Mouse (Mus musculus) spleen, postnatal 4 days (tissue): ENCODE data around the gene Tgds.
"Not testable (repeated sequence)": the region's sequence is repeated elsewhere in the genome, so short reads cannot be mapped to it uniquely, and the experiment has no call there.

Source experiments
- DNase-seq, 2 experiments: peaks; one replicate each; pipeline ENCODE4 v3.0.0; 2022; ENCODE audit warnings: low spot score in 2 of 2

Tgds gene

DNA sequence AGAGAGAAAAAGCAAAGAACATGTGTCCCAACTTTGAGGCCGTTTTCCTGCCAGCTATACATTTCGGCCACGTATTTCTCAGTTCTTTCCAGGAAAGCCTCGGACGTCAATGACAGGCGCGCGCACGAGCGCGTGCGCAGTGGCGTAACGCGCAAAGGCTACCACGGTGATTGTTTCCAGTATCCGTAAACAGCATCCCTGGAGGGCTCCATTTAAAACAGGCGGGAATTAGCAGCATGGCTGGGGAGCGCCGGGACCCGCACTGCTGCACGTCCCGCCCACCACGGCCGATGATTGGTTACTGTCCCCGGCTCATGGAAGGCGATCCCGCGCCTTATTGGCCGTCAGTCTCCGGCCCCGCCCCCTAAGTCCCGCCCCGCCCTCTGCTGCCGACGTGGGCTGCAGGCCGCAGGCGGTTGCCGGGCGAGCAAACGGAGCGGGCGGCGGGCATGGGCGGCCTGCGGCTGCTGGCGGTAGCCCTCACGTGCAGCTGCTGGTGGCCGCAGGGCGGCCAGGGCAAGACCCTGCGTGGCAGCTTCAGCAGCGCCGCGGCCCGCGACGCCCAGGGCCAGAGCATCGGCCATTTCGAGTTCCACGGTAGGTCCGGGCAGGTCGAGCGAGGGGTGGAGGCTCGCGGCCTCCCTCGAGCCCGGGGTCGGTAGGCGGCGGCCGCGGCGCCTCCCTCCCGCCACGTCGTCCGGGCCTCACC, 4.3 kb upstream of the Tgds start, which contains the start of gene Gpr180:
Gpr180 (plus strand) TSS at position 415 of the 709 bp plus-strand sequence.
- DNase-seq: peak; percentile 94 to 97

DNA sequence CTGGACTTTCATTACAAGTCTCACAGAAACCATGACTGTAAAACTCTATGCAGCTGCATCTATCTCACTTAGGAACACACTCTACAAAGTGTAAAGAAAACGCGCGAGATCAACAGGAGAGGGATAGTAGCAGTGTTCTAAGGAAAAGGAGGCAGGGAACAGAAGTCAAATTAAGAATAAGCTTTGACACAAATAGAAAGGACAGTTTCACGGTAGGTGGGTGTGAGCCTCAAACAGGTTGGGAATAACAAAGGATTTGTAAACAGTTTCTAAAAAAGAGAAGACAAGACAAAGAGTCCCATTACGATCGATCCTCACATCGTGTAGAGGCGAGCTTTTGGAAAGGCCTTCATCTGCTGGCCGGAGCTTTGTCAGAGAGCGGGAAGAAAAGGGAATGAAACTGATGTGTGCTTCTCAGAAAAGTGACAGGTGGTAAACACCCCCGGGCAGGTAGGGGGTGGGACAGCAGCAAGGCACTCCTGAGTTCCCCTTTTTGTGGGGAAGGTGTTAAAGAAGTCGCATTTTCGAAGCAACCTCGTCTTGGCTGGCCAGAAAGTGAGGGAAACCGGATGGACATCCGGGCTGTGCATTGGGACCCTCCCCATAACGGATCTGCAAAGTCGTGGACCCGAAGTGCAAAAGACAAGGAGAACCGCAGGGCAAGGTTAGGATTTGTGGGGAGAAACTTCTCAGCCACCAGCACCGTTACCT, 469 bp downstream of the Tgds start:
- DNase-seq: no peak

DNA sequence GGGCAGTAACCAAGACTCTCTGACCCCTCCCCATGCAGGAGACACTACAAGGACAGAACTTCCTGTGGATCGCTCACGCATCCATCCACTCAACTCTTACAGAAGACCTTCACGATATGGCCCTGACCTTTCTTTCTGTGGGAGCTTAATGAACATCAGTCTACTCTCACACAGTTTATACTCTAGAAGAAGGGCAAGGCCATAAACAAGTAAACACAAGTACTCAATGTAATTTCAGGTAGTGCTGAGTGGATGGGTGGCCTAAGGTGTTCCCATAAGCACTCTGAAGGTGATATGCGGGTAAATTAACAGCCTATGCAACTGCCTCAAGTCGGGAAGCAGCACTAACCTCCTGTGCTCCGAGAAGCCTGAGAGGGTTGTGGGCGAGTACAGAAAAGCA, 1.1 kb downstream of the Tgds start:
- no peak for DNase-seq

DNA sequence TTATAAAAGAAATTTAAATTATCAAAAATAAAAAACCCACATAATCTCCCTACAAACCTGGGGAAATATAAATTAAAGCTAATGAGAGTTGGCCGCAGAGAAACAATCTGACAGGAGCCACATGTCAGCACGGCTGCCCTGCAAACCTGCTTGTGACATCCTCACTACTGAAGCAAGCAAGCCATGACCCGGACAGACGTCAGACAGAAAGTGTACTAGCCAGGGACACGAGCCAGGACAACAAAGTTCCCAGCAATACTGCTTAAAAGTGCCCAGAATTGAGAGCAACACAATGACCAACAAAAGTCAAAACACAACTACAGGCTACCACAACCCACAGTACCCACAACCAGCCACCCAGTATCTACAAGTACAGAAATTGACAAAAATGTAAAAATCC, 6.3 kb downstream of the Tgds start:
- no peak for DNase-seq

DNA sequence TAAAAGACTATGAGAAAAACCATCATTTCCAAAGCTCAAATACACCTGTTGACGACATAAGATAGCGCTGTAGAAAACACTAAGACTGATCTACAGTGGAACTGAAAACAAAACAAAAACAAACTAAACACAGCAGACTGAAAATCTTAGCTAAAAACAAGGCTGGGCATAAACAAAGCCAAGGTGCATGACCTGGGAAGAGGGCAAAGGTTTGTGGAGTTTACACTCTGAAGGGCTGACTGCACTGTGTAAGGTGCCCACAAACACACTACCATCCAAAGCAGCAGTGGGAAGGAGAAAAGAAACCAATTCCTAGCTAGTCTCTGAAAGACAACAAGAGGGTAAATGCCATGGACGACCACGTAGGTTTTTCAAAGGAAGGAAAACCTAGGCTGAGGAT, 7.8 kb downstream of the Tgds start:
- DNase-seq: no peak

DNA sequence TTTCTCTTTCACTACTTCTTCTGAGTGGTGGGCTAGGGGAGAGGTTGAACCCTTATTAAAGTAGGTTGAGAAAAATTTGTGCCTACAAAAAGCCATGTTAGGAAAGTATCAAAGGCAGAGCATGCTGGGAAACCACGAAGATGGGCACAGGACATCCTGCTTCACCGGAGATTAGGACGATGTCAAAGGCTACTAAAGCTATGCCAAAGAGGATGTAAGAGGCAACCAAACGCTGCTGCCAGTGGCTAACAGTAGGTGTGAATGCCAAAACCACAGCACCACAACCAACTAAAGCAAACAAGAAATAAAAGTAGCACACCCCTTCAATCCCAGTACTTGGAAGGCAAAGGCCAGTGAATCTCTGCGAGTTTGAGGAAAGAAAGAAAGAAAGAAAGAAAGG, 8.4 kb downstream of the Tgds start:
- DNase-seq: no peak

DNA sequence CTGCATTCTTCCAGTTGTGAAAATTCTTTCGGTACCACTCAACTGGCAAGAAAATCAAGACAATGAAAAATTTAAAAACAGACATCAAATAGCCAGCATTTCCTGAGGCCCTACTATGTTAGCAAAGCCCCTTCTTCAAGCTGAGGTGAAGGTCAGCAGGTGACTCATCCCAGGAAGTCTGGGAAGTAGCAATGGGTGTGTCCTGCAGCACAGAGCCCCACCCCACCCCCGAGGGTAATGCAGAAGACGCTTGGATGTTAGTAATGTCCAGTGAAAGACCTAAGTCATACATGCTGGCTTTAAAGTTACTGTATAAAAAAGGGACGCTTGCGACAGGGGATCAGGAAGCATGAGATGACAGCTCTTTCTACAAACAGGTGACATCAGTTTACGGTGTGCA, 19.4 kb downstream of the Tgds start:
- no peak for DNase-seq

DNA sequence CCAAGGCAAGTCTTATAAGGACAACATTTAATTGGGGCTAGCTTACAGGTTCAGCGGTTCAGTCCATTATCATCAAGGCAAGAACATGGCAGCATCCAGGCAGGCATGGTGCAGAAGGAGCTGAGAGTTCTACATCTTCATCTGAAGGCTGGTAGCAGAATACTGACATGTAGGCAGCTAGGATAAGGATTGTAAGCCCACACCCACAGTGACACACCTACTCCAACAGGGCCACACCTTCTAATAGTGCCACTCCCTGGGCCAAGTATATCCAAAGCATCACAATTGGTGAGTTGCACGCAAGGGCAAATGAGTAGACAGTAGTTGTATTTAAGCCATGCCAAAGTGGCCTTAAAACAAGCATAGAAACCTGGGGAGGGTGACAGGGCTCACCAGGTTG, 25.1 kb downstream of the Tgds start:
- not testable (repeated sequence) for DNase-seq

DNA sequence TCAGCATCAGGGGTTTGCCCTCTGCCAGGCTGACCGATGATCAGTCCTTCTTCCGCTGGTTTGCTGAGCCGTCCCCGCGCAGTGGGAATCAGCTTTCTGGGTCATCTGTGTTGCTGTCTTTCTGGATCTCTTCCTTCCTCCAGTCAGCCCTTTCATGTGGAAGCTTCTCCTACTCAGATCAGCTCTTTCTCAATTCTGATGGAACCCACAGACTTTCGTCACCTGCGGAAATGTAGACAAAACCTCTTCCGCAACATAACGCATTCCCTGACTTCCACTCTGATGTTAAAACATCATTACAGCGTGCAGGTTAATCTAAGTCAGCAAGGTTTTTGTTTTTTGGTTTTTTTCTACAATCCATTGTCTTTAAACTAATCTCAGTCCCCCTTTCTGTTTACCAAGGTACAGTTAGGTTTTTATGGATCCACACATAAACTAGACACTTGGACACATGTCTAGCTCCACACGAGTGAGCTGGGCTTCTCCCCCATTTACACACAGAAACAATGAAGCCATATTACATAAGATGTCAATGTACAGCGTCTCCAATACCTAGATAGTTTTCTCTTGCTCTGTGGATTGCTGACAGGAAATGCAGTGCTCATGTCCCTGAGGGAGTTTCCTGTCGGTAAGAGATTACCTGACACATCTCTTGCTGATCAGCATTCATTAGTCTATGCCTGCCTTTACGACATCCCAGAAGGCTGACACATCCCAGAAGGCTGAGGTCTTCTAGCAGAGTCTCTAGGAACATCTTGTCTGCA, 31.1 kb downstream of the Tgds start:
- no peak for DNase-seq

DNA sequence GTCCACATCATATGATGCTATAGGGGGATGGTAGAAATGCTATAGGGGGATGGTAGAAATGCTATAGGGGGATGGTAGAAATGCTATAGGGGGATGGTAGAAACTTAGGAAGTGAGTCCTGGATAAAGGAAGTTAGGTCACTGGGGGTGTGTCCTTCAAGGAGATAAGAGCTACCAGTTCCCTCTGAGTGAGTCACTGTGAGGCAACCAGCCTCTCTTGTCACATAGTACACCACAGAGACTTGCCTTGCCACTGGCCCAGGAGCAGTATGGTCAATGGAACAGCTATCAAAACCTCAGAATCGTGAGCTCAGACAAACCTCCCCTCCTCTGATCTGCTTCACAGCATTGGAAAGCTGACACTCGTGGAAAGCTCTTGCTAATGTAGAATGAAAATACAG, 34.3 kb downstream of the Tgds start:
- DNase-seq: no peak

DNA sequence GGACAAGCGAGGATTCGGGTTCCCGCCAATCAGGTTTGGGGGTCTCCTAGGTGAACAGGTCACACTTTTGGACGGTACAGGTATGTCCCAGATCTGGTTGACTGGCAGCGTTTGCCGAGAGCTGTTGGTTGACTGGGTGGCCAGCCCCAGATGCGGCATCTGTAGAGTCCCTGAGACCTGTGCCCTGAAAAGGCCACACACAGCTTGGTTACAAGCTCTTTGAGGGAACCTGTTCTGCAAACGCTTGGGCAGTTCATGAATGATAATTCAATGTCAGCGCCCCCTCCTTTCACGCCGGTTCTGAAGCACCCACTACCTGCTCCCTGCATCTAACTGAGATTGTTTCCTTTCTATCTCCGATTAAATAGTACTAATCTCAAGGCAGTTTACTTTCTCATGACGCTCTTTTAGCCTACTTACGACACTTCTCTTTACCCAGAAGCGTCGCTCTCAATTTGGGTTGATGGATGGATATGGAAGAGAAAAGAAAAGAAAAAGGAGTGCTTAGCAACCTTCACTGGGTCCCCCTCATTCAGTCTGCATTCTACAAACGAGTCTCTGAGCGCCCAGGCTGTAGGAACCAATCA, 42.7 kb downstream of the Tgds start:
- no peak for DNase-seq

DNA sequence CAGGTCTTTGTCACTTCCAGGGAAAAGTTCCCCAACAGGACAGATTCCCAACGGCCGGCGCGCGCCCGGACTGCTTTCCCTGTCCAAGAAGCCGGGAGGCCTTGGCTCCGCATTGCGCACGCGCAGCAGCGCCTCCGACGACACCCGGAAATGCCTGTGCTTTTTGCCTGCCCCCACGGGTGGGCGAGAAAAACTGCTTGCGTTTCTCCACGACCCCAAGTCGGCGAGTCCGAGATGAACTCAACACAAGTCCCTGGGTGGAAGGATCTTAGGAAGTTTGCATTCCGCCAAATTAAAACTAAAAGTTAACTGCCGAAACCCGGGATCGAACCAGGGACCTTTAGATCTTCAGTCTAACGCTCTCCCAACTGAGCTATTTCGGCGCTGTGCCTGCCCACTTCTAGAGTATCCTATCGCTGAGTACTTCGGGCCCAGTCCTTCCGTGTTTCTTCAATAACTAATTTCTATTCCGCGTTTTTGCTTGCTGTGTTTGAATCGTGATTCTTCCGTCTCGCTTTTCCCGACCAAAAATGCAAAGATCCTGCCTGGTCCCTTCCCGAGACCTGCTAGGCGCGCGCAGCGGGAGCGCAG, 43.2 kb downstream of the Tgds start:
- DNase-seq: peak; percentile 85 to 94

DNA sequence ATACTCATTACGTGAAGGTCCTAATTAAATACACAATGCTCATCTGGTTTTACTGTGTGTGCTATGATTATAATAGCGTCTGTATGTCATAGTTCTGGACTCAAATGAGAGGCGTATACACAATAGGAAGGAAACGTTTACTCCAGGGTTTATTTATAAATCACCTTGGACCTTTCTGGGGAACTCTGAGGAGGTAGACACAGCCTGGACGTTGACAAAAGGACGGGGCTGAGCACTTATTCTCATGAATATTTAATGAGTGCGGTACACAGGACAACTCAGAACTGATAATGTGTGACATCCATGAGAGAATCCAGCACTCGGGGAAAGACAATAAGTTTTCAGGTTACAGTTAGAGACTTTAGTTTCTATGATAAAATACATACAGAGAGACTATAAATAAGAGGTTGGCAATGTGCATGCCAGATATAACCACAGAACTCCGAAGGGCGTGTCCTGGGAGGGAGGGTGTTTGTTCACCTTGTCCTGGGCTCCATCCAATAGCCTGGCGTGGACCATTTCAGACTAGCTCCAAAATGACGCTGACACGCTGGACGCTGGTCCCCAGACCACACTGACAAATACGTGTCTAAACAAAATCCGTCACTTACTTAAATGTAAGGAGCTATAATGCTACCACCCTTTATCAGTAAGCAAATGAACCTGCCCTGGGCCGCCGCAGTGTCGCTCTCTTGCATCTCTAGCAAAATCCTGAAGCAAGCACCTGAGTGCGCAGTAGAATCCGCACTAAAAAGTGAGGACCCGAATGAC, 43.9 kb downstream of the Tgds start:
- peak in 1 of 2 experiments; percentile 28 for DNase-seq

DNA sequence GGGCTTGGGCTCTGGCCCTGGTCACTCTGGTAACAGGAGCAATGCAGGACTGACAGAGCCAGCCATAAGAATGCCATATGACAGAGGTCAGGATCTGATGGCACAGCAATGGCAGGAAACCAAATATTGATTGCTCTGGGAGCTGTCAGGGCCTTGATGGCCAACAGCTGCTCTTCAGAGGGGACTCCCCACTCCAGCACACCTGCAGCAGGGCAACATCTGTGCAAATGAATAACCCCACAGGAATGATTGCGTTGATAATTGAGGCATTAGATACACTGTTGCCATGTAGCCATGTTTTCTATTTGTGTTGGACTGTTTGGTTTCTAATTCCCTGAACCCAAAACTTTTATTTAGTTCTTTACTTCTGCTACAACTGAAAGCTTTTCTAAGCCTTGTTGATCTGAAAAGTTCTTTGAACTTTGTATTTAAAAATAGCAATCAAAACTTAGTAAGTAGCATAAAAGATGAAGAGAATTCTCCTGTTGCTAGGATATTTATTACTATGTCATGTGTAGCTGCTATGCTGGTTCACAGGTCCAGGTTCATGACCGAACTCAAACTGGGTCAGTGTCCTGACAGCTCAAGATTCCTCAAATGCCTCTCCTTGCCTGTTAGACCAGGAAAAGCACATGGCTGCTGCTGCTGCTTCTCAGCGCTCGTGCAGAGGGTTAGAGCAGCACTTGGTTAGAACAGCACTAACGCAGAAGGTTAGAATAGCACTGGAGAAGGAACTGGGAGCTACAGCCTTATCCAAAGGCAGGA, 46.1 kb downstream of the Tgds start:
- no peak for DNase-seq

DNA sequence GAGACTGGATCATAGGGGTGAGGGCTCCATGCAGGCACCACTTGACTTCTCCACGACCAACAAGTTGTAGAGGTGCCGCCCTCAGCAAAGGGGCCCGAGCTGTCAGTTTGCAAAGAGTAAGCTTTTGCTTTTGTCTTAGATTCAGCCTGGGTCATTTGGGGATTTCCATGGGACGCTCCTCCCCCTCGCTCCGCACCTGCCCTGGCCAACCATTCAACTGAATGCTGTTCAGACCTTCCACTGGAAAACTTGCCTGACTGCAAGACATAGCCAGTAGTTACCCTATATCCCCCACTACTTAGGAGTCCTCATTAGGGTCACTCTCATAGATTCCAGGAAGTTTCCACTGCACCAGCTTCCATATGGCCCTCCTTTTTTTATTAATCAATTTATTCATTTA, 48.7 kb downstream of the Tgds start:
- DNase-seq: no peak

DNA sequence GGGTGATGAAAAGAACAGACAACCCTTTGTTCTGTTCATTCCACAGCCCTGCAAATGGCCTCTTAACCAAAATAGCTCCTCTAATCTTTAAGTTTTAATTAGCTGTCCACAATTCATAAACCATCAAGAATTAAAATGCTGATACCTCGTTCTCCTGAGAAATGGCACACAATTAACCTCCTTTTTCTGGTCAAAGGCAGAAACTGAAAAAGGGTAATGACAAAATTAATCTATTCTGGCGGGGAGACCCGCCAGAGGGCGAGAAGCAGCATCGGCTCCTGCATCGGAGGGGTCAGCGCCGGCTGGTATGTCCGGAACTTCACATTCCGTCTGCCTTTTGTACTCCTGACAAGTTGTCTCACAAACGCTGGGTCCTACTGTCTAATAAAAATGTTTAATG, 51.9 kb downstream of the Tgds start:
- DNase-seq: no peak

DNA sequence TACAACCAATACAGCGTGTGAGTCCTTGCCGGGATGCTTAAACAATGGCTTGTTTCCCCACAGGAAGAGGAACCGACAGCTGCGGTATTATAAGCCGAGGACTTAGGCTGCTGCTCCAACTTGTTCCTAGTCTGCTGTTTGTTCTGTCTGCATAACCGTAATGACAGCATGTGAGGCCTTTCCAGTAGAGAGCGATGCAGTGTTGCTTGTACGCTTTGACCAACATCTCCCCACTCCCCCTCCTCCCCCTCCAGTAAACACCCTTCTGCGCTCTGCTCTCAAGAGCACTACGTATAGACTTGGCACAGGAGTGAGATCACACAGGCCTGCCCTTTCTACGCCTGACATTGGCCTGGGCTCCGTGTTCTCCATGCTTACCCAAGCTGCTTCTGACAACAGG, 62.5 kb downstream of the Tgds start:
- no peak for DNase-seq

DNA sequence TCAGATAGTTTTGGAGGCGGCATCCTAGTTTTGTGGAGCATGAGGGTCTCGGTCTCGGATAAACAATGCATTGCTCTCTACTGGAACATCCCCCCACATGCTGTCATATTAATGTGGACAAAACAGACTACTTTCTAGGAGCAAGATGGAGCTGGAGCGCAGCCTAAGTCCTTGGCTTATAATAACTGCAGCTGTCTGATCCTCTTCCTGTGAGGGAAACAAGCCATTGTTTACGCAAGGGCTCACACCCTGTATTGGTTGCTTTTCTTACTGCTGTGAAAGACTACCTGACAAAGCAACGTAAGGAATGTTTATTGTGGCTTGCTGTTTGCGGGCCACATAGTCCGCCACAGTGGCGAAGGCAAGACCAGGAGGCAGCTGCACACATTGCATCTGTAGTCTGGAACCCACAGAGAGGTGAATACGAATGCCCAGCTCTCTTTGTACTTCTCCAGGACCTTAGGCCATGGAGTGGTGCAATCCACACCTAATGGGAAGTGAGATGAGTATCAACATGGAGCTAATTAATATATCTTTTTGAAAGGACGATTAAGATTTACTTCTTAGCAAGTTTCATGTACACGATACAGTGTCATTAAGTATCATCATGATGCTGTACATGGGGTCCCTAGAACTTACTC, 63.0 kb downstream of the Tgds start:
- no peak for DNase-seq
